Mouse (Mus musculus): Measurements from ENCODE around the gene Tenm4. TPM values are rescaled to one million over a fixed set of nuclear protein-coding genes. Genes with fewer than 3 reads are reported as not detected.

Gene Tenm4
- total and polyA plus RNA-seq, 3 experiments = 0.03 to 0.26 (median 0.04) TPM

GRCm38 (mm10) chr7:96212592-96213541 is 41.8 kb downstream of the Tenm4 start:
- DNase-seq (ENCODE audit: extremely low read depth) = no peak
- Histone ChIP-seq H3K9me3 (replicated peaks; ENCODE audit: low read length) (peaks cover 21% of the 10 kb centered on the region), H3K79me2 (replicated peaks; ENCODE audit: control insufficient read depth, extremely low read depth, insufficient read depth, poor library complexity, severe bottlenecking) (no peaks in the 10 kb centered on the region), H3K27me3 (replicated peaks) (no peaks in the 10 kb centered on the region), H3K4me1 (ENCODE audit: control insufficient read depth in 1 of 2, insufficient read depth in 2 of 2) (no peaks in the 10 kb centered on the region; a peak in 1 of 4 replicates), H3K9ac (ENCODE audit: insufficient read depth, low read depth) (no peak overlapping the region), H3K4me2 (ENCODE audit: insufficient read depth, low read depth, poor library complexity, severe bottlenecking) (peak overlapping the region; percentile 65), H3K4me3 (replicated peaks in 1 of 3; ENCODE audit: low read depth in 2 of 3, low read length in 2 of 3, poor library complexity in 1 of 3) (peak overlapping the region in 1 of 3 experiments; percentile 44), H3K27ac (ENCODE audit: insufficient read depth, low read depth) (no peak overlapping the region), H3K36me3 (replicated peaks in 1 of 2; ENCODE audit: control insufficient read depth in 1 of 2, insufficient read depth in 1 of 2, low read length in 1 of 2) (no peaks in the 10 kb centered on the region)
- no peak for TF ChIP-seq UBTF (IDR thresholded peaks at IDR 0.05; ENCODE audit: low read depth, low read length)
- TF ChIP-seq ZNF384 (IDR thresholded peaks at IDR 0.05; ENCODE audit: low read depth, low read length) = 0 out of 2 replicates have a peak, but pooled peaks have one; percentile 22
- in situ Hi-C loops (cut with MboI; ENCODE audit: low pct_ligation_motif_present, low pct_unique_long_range_greater_than_20kb, low sequenced_read_pairs) = no loop called here
- dilution Hi-C loops (cut with MboI; ENCODE audit: extremely low pct_ligation_motif_present, extremely low pct_unique_long_range_greater_than_20kb, low sequenced_read_pairs) = no loop called here

- in situ Hi-C loops (cut with MboI; ENCODE audit: low pct_ligation_motif_present, low pct_unique_long_range_greater_than_20kb, low sequenced_read_pairs) = no loop called here
- no peak overlapping the region for H3K27ac ChIP-seq (ENCODE audit: insufficient read depth, low read depth)
- peaks cover 21% of the 10 kb centered on the region for H3K9me3 ChIP-seq (replicated peaks; ENCODE audit: low read length)
- H3K27me3 ChIP-seq (replicated peaks) = no peaks in the 10 kb centered on the region
- no peak for TF ChIP-seq POLR2A (IDR thresholded peaks at IDR 0.05; ENCODE audit: low read depth, low read length)
- no peak for TF ChIP-seq MEF2A (IDR thresholded peaks at IDR 0.05; ENCODE audit: borderline replicate concordance, low read depth, low read length)
- TF ChIP-seq MAX (IDR thresholded peaks at IDR 0.05; ENCODE audit: low read length) = no peak
- TF ChIP-seq CHD1 (IDR thresholded peaks at IDR 0.05; ENCODE audit: low read depth, low read length) = no peak
- TF ChIP-seq SMC3 (IDR thresholded peaks at IDR 0.05; ENCODE audit: low read depth, low read length) = no peak
- no peak for TF ChIP-seq CHD2 (IDR thresholded peaks at IDR 0.05; ENCODE audit: low read length)
- TF ChIP-seq MAZ (IDR thresholded peaks at IDR 0.05; ENCODE audit: low read depth, low read length) = no peak
- TF ChIP-seq NRF1 (IDR thresholded peaks at IDR 0.05; ENCODE audit: low read depth, low read length) = no peak
- TF ChIP-seq HCFC1 (IDR thresholded peaks at IDR 0.05; ENCODE audit: low read depth, low read length) = no peak
- TF ChIP-seq ZNF384 (IDR thresholded peaks at IDR 0.05; ENCODE audit: low read depth, low read length) = no peak
- no peak for TF ChIP-seq UBTF (IDR thresholded peaks at IDR 0.05; ENCODE audit: low read depth, low read length)
- TF ChIP-seq PAX5 (IDR thresholded peaks at IDR 0.05; ENCODE audit: low read length) = no peak
- H3K79me2 ChIP-seq (replicated peaks; ENCODE audit: control insufficient read depth, extremely low read depth, insufficient read depth, poor library complexity, severe bottlenecking) = no peaks in the 10 kb centered on the region
- no peak overlapping the region for H3K9ac ChIP-seq (ENCODE audit: insufficient read depth, low read depth)
- no peak for DNase-seq (ENCODE audit: extremely low read depth)
- H3K4me2 ChIP-seq (ENCODE audit: insufficient read depth, low read depth, poor library complexity, severe bottlenecking) = no peak overlapping the region
- dilution Hi-C loops (cut with MboI; ENCODE audit: extremely low pct_ligation_motif_present, extremely low pct_unique_long_range_greater_than_20kb, low sequenced_read_pairs) = no loop called here
- H3K4me1 ChIP-seq (ENCODE audit: control insufficient read depth in 1 of 2, insufficient read depth in 2 of 2) = no peaks in the 10 kb centered on the region; a peak in 1 of 4 replicates
- H3K4me3 ChIP-seq (replicated peaks in 1 of 3; ENCODE audit: low read depth in 2 of 3, low read length in 2 of 3, poor library complexity in 1 of 3) = no peak overlapping the region
- H3K36me3 ChIP-seq (replicated peaks in 1 of 2; ENCODE audit: control insufficient read depth in 1 of 2, insufficient read depth in 1 of 2, low read length in 1 of 2) = no peaks in the 10 kb centered on the region
Observed at GRCm38 (mm10) chr7:96213741-96214140, 42.7 kb downstream of the Tenm4 start.

All from CH12.LX (cell line).